Mouse (Mus musculus): ENCODE measurements around the gene Zfp316. TPM values are rescaled to one million over a fixed set of nuclear protein-coding genes. Genes with fewer than 3 reads are reported as not detected.
A peak's percentile ranks its signal among the peaks of the same experiment; 100 is the strongest.

Zfp316 gene
- polyA plus RNA-seq, 1 experiment from 2014 or later = 4.2 TPM

DNA sequence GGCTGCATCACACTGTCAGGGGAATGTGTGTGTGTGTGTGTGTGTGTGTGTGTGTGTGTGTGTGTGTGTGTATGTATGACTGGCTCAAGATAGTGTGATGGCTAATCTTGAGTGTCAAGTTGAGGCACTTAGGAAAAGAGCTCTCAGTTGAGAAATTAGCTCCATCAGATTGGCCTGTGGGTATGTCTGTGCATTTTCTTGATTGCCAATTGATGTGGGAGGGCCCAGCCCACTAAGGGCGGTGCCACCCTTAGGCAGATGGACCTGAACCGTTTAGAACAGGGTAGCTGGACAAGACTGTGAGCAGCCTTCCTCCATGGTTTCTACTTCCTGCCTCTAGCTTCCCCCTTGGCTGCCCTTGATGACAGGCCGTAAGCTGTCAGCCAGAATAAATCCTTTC is 2.3 kb upstream of the Zfp316 start:
- DNase-seq (ENCODE audit: low spot score) = no peak
- Histone ChIP-seq H3K9me3 (replicated peaks) (no peaks in the 10 kb centered on the region), H3K27me3 (ENCODE audit: low read depth, poor library complexity, severe bottlenecking) (peaks cover 12% of the 10 kb centered on the region), H3K27ac (replicated peaks) (no peak overlapping the region), H3K36me3 (no peaks in the 10 kb centered on the region), H3K4me1 (peaks cover 29% of the 10 kb centered on the region), H3K4me3 (no peak overlapping the region)
- 82% methylated on average over 3 of the region's 3 CpGs for whole genome bisulfite sequencing

DNA sequence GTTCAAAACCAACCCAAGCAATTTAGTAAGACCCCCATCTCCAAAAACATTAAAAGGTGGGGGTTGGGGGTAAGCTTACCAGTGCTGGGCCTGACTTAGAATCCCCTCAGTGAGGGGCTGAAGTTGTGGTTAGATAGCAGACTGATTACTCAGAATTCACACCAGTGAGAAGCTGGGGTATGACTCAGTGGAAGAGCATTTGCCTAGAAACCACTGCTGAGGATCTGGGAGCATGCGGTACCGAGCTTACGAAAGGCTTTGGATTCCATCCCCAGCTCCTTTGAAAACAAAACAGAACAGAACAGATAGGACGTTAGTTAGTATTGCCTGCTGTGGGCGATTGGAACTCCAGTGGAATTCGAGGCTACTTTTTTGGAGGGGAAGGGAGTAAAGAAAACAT is 1.8 kb upstream of the Zfp316 start:
- Histone ChIP-seq H3K4me3 (no peak overlapping the region), H3K36me3 (no peaks in the 10 kb centered on the region), H3K27me3 (ENCODE audit: low read depth, poor library complexity, severe bottlenecking) (peaks cover 12% of the 10 kb centered on the region), H3K9me3 (replicated peaks) (no peaks in the 10 kb centered on the region), H3K27ac (replicated peaks) (no peak overlapping the region), H3K4me1 (peaks cover 29% of the 10 kb centered on the region)
- WGBS = 90% methylated on average over 6 of the region's 6 CpGs
- no peak for DNase-seq (ENCODE audit: low spot score)

DNA sequence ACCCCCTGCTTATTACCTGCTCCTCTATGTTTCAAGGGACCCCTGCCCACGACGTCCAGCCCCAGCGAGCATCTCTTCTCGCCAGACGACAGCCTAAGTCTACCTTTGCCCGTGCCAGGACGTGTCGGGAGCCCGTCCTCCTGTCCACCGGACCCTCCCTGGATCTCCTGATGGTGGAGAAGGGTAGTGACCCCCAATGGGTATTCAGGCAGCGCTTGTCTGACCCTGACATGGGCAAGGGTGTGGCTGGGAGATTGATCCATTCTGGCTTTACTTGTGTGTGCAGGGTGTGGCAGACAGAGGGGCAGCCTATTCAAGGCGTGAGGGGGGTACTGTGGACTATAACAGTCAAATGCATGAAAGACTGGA is 313 bp upstream of the Zfp316 start:
- Histone ChIP-seq H3K36me3 (no peaks in the 10 kb centered on the region), H3K27me3 (ENCODE audit: low read depth, poor library complexity, severe bottlenecking) (no peaks in the 10 kb centered on the region), H3K27ac (replicated peaks) (peak overlapping the region; percentile 97), H3K9me3 (replicated peaks) (no peaks in the 10 kb centered on the region), H3K4me1 (peaks cover 29% of the 10 kb centered on the region), H3K4me3 (peak overlapping the region; percentile 90)
- no peak for DNase-seq (ENCODE audit: low spot score)
- WGBS = 5% methylated on average over 12 of the region's 12 CpGs

DNA sequence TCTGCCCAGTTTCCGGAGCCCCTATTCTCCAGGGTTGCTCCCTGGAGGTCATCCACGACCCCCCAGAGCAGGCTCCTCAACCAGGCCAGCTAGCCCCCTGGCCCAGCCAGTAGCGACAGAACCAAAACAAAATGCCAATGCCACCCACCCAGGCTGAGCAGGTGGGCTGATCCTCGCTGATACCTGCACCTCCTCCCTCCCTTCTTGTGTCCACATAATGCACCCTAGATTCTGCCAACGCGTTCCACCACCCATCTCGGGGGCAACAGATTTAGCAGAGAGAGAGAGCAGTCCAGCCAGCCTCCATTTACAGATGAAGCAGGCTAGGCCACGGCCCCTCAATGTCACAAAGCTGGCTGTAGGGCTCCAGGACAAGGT is 848 bp downstream of the Zfp316 start:
- peak overlapping the region; percentile 97 for H3K27ac ChIP-seq (replicated peaks)
- H3K27me3 ChIP-seq (ENCODE audit: low read depth, poor library complexity, severe bottlenecking) = no peaks in the 10 kb centered on the region
- H3K36me3 ChIP-seq = peaks cover 11% of the 10 kb centered on the region
- 27% methylated on average over 8 of the region's 8 CpGs for WGBS
- no peaks in the 10 kb centered on the region for H3K9me3 ChIP-seq (replicated peaks)
- H3K4me1 ChIP-seq = peaks cover 29% of the 10 kb centered on the region
- DNase-seq (ENCODE audit: low spot score) = no peak
- H3K4me3 ChIP-seq = peak overlapping the region; percentile 90

DNA sequence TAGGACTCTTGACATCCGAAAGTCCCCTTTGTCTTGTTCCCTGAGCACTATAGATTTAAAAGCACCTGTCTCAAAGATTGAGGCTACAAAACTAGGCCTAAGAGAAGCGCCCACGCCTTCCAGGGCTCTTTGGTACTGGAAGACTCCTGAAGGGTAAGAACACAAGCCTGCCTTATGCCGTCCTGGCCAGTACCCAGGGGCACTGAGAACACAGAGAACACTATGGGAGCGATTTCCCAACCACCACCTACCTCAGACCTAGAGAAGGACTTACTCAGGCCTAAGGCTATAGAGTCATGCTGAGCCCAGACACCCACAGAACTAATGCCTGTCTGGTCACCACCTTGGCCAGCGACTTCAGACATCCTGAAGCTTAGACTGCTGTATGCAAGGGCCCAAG is 3.0 kb downstream of the Zfp316 start:
- WGBS = 80% methylated on average over 6 of the region's 6 CpGs
- no peak overlapping the region for H3K4me3 ChIP-seq
- no peak for DNase-seq (ENCODE audit: low spot score)

DNA sequence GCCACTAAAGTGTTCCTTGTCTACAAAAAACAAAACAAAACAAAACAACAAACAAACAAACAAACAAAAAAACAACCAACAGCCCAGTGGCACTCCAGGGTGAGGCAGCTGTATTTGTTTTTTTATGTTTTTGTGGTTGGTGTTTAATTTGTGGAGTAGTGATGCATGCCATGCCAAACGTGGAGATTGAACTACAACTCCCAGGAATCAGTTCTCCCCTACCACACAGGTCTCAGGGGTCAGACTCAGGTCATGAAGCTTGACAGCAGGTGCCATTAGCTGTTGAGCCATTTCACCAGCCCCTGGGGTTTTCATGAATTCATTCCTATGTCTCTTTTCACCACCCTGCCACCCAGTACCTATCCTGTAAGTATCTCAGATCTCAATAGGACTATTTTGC is 4.4 kb downstream of the Zfp316 start:
- H3K36me3 ChIP-seq = peaks cover 47% of the 10 kb centered on the region
- H3K27me3 ChIP-seq (ENCODE audit: low read depth, poor library complexity, severe bottlenecking) = no peaks in the 10 kb centered on the region
- no peak overlapping the region for H3K4me3 ChIP-seq
- WGBS = 62% methylated on average over 1 of the region's 1 CpGs
- H3K4me1 ChIP-seq = peaks cover 20% of the 10 kb centered on the region
- no peak overlapping the region for H3K27ac ChIP-seq (replicated peaks)
- DNase-seq (ENCODE audit: low spot score) = no peak
- no peaks in the 10 kb centered on the region for H3K9me3 ChIP-seq (replicated peaks)

More for the DNA sequence above, 3.0 kb downstream of the Zfp316 start:
- Histone ChIP-seq H3K9me3 (replicated peaks) (no peaks in the 10 kb centered on the region), H3K36me3 (peaks cover 33% of the 10 kb centered on the region), H3K4me1 (peaks cover 29% of the 10 kb centered on the region), H3K27ac (replicated peaks) (no peak overlapping the region), H3K27me3 (ENCODE audit: low read depth, poor library complexity, severe bottlenecking) (no peaks in the 10 kb centered on the region)

DNA sequence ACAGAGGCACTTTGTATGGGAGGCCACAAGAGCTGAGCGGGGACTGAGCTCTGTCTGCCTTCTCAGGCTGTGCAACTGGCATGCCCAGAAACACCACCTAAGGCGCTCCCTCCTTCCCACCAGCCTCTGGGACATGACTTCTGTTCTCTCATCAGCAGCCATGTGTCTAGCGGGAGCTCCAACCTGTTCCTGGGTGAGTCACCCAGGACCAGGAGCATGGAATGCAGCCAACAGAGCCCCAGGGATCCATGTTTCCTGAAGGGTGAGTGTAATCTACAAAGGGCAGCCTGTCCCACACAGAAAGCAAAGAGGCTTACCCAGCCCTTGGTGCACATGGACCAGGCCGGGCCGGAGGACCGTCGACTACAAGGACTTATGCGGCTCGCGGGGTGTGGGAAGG is 5.1 kb downstream of the Zfp316 start:
- H3K4me3 ChIP-seq = no peak overlapping the region
- no peak overlapping the region for H3K27ac ChIP-seq (replicated peaks)
- no peak for DNase-seq (ENCODE audit: low spot score)
- peaks cover 54% of the 10 kb centered on the region for H3K36me3 ChIP-seq
- H3K27me3 ChIP-seq (ENCODE audit: low read depth, poor library complexity, severe bottlenecking) = no peaks in the 10 kb centered on the region
- peaks cover 15% of the 10 kb centered on the region for H3K4me1 ChIP-seq
- whole genome bisulfite sequencing = 94% methylated on average over 10 of the region's 10 CpGs
- H3K9me3 ChIP-seq (replicated peaks) = no peaks in the 10 kb centered on the region

DNA sequence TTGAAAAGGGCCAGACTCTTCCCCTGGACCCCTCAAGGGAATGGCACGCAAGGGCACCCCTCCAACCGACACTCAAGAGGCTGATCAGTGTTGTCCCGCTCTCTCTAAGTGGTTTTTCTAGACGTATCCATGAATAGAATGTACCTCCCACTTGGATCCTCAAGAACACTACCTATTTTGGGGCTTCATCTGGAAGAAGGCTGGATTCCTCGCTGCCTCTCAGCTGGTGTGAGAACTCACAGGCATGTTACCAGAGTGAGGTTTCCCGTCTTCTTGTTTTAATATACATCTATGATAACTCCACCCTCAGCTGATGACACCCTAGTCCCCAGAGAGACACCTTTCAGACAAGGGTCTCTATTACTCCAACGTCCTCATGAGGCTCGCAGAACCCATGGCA is 8.2 kb downstream of the Zfp316 start:
- Histone ChIP-seq H3K4me3 (no peak overlapping the region), H3K36me3 (peaks cover 84% of the 10 kb centered on the region), H3K27ac (replicated peaks) (no peak overlapping the region), H3K9me3 (replicated peaks) (no peaks in the 10 kb centered on the region), H3K4me1 (no peaks in the 10 kb centered on the region), H3K27me3 (ENCODE audit: low read depth, poor library complexity, severe bottlenecking) (peaks cover 27% of the 10 kb centered on the region)
- 96% methylated on average over 8 of the region's 8 CpGs for WGBS
- DNase-seq (ENCODE audit: low spot score) = no peak

DNA sequence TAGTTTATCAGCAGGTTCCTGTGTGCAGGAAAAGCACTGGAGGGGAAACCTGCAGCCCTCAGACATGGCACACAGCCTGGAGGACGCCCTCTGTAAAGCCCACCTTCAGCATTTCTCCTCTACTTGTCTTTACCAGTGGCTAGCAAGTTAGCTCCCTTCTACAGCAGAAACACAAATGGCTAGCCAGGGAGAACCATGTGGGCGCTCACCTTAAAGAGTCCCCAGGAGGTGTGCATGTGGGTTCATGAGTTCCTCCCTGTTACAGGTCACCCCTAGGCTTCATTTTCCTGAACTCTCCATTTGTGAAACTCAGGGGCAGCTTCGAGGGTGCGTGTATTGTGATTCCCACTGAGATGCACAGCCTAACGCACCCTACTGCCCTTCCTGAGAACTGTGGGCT is 14.0 kb downstream of the Zfp316 start:
- Histone ChIP-seq H3K27ac (replicated peaks) (no peak overlapping the region), H3K27me3 (ENCODE audit: low read depth, poor library complexity, severe bottlenecking) (peaks cover 86% of the 10 kb centered on the region), H3K36me3 (peaks cover 89% of the 10 kb centered on the region), H3K4me3 (no peak overlapping the region), H3K9me3 (replicated peaks) (no peaks in the 10 kb centered on the region), H3K4me1 (peaks cover 30% of the 10 kb centered on the region)
- 69% methylated on average over 5 of the region's 5 CpGs for WGBS
- no peak for DNase-seq (ENCODE audit: low spot score)

DNA sequence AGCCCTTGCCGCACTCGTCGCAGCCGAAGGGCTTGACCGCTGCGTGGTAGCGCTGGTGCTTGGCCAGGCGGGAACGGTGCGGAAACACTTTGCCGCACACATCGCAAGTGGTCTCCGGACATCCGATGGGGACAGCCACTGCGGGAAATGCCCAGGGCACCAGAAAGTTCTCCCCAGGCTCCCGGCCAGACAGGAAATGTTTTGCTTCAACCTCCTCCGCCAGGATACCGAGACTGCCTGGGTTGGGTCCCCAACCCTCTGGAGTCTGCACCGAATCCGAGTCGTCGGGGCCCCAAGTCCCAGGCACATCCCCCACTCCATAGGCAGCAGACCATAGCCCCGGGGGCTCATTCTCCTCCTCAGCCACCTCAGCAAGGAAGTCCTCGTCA is 14.7 kb downstream of the Zfp316 start:
- Histone ChIP-seq H3K4me1 (peaks cover 30% of the 10 kb centered on the region), H3K9me3 (replicated peaks) (no peaks in the 10 kb centered on the region), H3K4me3 (peak overlapping the region; percentile 50), H3K36me3 (peaks cover 82% of the 10 kb centered on the region), H3K27me3 (ENCODE audit: low read depth, poor library complexity, severe bottlenecking) (peaks cover 90% of the 10 kb centered on the region), H3K27ac (replicated peaks) (no peak overlapping the region)
- 6% methylated on average over 24 of the region's 24 CpGs for WGBS
- DNase-seq (ENCODE audit: low spot score) = no peak

DNA sequence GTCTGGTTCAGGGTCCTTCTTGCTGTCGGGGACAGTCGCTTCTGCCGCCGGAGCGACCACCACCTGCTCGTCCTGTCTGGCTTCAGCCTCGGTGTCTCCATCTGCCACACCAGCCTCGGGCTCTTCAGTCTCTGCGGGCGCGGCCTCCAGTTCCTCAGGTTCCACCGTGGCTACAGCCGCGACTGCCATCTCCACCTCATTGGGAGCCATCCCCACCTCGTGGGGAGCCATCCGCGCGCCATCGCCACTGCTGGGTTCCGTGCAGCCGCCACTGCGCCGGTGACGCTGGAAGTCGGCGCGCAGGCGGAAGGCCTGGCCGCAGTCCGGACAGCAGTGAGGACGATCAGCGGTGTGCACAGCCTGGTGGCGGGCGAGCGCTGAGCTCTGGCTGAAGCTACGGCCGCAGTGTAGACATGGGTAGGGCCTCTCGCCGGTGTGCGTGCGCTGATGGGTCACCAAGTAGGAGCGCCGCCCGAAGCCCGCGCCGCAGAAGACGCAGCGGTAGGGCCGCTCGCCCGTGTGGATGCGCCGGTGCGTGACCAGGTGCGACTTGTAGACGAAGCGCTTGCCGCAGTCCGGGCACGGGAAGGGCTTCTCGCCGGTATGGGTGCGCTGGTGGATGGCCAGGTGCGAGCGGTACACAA is 15.2 kb downstream of the Zfp316 start:
- peak; percentile 58 for DNase-seq (ENCODE audit: low spot score)
- peaks cover 81% of the 10 kb centered on the region for H3K36me3 ChIP-seq
- peak overlapping the region; percentile 50 for H3K4me3 ChIP-seq
- no peak overlapping the region for H3K27ac ChIP-seq (replicated peaks)
- H3K27me3 ChIP-seq (ENCODE audit: low read depth, poor library complexity, severe bottlenecking) = peaks cover 90% of the 10 kb centered on the region
- H3K9me3 ChIP-seq (replicated peaks) = no peaks in the 10 kb centered on the region
- peaks cover 30% of the 10 kb centered on the region for H3K4me1 ChIP-seq
- WGBS = 2% methylated on average over 66 of the region's 66 CpGs

DNA sequence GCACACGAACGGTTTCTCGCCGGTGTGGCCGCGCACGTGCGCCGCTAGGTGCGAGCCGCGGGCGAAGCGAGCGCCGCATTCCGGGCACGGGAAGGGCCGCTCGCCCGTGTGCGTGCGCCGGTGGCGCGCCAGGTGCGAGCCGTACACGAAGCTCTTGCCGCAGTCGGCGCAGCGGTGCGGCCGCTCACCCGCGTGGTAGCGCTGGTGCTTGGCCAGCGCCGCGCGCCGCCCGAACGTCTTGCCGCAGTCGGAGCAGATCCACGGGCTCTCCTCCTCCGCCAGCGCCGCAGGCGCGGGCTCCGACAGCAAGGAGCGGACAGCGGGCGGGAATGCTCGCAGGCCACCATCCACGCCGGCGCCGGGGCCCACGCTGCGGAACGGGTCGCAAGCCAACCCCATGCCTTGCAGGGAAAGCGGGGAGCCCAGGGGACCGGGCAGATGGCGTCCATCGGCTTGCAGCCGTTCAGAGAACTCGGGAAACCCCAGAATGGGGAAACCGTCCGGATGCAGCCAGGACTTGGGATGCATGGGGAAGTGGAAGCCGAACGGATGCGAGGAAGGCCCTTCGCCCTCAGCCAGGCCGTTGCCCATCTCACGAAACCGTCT is 15.8 kb downstream of the Zfp316 start:
- H3K27me3 ChIP-seq (ENCODE audit: low read depth, poor library complexity, severe bottlenecking) = peaks cover 86% of the 10 kb centered on the region
- no peak for DNase-seq (ENCODE audit: low spot score)
- H3K4me1 ChIP-seq = peaks cover 30% of the 10 kb centered on the region
- H3K27ac ChIP-seq (replicated peaks) = no peak overlapping the region
- H3K4me3 ChIP-seq = peak overlapping the region; percentile 50
- H3K9me3 ChIP-seq (replicated peaks) = no peaks in the 10 kb centered on the region
- H3K36me3 ChIP-seq = peaks cover 80% of the 10 kb centered on the region
- WGBS = 3% methylated on average over 78 of the region's 81 CpGs

DNA sequence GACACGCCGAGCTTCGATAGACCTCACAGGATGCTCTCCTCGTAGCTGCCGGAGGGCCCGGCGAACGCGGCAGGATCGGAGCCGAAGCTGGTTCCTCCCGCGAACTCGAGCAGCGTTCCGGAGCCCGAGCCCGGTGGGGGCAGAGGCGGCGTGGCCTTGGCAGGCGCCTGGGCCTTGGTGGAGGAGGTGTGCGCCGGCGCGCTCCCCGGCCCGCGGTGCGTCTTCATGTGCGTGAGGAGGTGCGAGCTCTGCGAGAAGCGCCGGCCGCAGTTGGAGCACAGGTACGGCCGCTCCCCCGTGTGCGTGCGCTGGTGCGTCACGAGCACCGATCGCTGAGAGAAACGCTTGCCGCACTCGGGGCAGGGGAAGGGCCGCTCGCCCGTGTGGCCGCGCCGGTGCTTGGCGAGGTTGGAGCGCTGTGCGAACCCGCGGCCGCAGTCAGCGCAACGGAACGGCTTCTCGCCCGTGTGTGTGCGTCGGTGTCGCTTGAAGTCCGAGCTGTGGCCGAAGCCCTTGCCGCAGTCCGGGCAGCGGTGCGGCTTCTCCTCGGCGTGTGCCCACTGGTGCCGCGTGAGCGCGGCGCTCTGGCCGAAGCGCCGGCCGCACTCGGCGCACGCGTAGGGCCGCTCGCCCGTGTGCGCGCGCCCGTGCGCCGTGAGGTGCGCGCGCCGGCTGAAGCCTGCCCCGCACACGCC is 16.5 kb downstream of the Zfp316 start:
- no peak overlapping the region for H3K27ac ChIP-seq (replicated peaks)
- peaks cover 30% of the 10 kb centered on the region for H3K4me1 ChIP-seq
- no peaks in the 10 kb centered on the region for H3K9me3 ChIP-seq (replicated peaks)
- H3K27me3 ChIP-seq (ENCODE audit: low read depth, poor library complexity, severe bottlenecking) = peaks cover 79% of the 10 kb centered on the region
- DNase-seq (ENCODE audit: low spot score) = peak; percentile 50
- H3K36me3 ChIP-seq = peaks cover 80% of the 10 kb centered on the region
- peak overlapping the region; percentile 50 for H3K4me3 ChIP-seq
- 1% methylated on average over 103 of the region's 103 CpGs for WGBS
